Mouse (Mus musculus) E14TG2a.4 (cell line): ENCODE measurements around the gene Ccdc7a.

ENCODE experiments used
- CTCF ChIP-seq: conservative IDR thresholded peaks from 2 replicates; pipeline ENCODE4 v1.5.1; 2014; ENCODE audit warnings: low read length
- POU5F1 ChIP-seq: IDR thresholded peaks from 2 replicates; pipeline ENCODE4 v1.6.1; 2014; ENCODE audit warnings: low read length, borderline replicate concordance

DNA sequence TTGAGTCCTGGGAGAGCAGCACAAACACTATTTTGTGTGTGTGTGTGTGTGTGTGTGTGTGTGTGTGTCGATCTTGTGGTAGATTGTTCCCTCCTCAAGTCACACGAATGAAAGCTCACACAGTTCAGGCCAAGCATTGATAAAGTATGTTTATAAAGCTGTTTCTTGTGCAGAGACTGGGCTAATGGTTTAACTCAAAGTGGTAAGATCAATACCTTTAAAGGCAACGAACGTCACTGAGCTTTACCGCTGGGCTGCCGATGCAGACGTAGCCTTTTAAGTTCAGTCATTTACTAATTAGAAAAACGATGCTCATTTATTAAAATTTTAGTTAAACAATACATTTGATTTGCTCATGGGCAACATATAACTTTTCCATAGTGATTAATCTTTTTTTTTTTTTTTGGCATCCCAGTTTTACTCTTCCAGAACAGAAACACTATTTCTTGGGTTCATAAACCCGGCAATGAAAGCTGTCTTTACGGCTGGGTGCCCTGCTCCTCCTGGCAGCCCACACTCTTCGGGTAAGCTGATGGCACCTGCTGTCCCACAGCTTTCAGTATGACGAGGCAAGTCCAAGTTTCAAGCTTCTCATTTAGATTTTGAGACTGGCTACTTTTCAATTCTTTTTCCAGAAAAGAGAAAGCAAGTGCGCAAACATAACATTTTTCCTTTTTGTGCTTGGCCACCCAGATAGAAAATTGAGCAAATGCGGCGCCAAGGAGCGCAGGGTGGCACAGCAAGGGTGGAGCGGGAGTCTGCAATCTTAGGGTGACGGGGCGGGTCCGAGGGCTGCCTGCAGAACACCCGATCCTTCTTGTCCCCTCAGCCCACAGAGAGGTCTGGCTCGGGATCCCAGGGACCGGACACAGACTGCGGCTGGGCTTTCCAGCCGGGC is 380.5 kb downstream of the Ccdc7a start:
- TF ChIP-seq CTCF: no peak
- TF ChIP-seq POU5F1: no peak
